Mouse (Mus musculus) erythroblast, embryonic 14.5 days (primary cell): Measurements from ENCODE around the gene Spi1.

Source experiments
- GATA1 ChIP-seq: IDR thresholded peaks from 2 replicates; pipeline ENCODE4 v1.6.1; 2012; ENCODE audit warnings: low read length, inconsistent platforms, mixed read lengths
- TAL1 ChIP-seq: IDR thresholded peaks from 3 replicates; pipeline ENCODE4 v1.6.1; 2012; ENCODE audit warnings: low read length, inconsistent platforms, mixed read lengths

- no peak for TF ChIP-seq GATA1
- no peak for TF ChIP-seq TAL1
Measured at GRCm38 (mm10) chr2:91121497-91121896, 39.3 kb downstream of the Spi1 start.
